Mouse (Mus musculus) urinary bladder, postnatal 14 days (tissue): ENCODE measurements at regions not wholly inside any gene's neighbourhood (a gene's known extent, or its start where the extent isn't known, plus 50 kb on each side); places are given as distances from the start of the nearest gene placed in this dataset.

Experiments
- DNase-seq: peaks from one replicate; pipeline ENCODE4 v3.0.0; 2021; ENCODE audit warnings: low spot score

DNA sequence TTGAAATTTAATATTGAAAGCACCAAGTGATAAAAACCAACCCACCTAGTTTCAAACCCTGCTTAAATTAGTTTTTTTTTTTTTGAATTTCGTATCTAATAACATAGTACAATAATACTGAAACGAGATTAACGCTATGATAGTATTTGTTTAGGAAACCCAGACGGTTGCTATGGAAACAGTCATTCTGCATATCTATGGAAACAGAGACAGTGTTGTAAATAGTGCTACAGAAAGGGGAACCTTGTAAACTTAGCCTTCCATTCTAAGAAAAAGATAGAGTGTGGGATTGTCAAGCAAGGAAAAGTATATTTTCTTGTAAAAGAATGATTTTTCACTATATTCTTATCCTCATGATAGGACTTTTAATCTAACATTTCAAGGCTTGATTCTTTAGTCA, 81.9 kb upstream of the Klf6 start:
- no peak for DNase-seq

GRCm38 (mm10) chr13:5782540-5782939, 78.7 kb upstream of the Klf6 start:
- DNase-seq, result no peak

GRCm38 (mm10) chr13:5787114-5787513, 74.2 kb upstream of the Klf6 start:
- no peak for DNase-seq

DNA sequence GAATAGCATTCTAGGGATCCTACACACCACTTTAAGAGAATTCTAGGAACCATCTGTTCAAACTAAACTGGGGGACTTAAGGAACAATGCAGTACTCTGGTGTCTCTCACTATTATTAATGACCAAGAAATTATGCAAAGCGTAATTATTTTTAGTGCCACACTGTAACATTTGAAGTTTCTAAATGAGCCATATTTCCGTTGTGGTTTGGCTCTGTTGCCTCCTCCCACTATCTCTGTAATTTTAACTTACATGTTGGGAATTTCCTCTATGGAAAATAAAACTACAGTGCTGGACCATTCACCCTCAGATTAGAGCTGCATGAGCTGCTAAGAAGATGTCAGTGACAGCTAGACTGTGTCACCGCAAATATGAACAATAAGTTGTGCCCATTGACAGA, 72.0 kb upstream of the Klf6 start:
- no peak for DNase-seq

GRCm38 (mm10) chr13:5802079-5802478, 59.2 kb upstream of the Klf6 start:
- DNase-seq, result peak; percentile 32

- no peak for DNase-seq
Measured at GRCm38 (mm10) chr13:5802826-5803225, 58.5 kb upstream of the Klf6 start.

GRCm38 (mm10) chr13:5803540-5804380, 57.5 kb upstream of the Klf6 start:
- peak; percentile 72 for DNase-seq

- DNase-seq, result no peak
Measured at GRCm38 (mm10) chr13:5804381-5804941, 56.8 kb upstream of the Klf6 start.

DNA sequence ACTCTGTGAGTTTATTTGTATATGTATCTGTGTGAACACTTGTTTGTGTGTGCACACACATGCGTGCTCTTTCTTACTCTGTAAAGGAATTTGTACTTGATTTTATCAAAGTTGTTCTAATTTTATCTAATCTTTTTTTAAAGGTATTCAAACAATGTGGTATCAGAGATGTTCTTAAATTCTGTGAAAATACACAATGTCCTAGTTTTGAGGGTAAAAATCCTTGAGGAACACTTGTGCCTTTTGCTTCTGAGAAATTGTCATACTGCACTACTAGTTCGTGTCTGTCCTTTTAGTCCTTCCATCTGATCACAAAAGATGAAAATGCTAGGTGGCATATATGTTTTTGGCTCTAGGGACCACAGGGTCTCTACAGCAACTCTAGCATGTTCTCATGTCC, 52.9 kb upstream of the Klf6 start:
- no peak for DNase-seq
